Mouse (Mus musculus) testis, adult 2 months (tissue): ENCODE measurements around the gene Sycp2l. TPM values are rescaled to one million over a fixed set of nuclear protein-coding genes. Genes with fewer than 3 reads are reported as not detected.
A peak's percentile ranks its signal among the peaks of the same experiment; 100 is the strongest.

ENCODE experiments used
- H3K27ac ChIP-seq: fragments of 200-500 bp; 2 replicates; pipeline ENCODE4 v1.5.1; 2012; ENCODE audit warnings: low read depth, low read length; ENCODE audit not compliant: control insufficient read depth, insufficient read depth
- H3K27me3 ChIP-seq: fragments of 200-500 bp; 2 replicates; pipeline ENCODE4 v1.6.1; 2012; ENCODE audit warnings: mild to moderate bottlenecking, low read length, moderate library complexity; ENCODE audit not compliant: control insufficient read depth, insufficient read depth
- H3K36me3 ChIP-seq: fragments of 200-500 bp; 2 replicates; pipeline ENCODE4 v1.6.1; 2012; ENCODE audit warnings: mild to moderate bottlenecking, low read length; ENCODE audit not compliant: control insufficient read depth, insufficient read depth
- H3K4me1 ChIP-seq: fragments of 200-500 bp; 2 replicates; pipeline ENCODE4 v1.6.1; 2012; ENCODE audit warnings: low read length; ENCODE audit not compliant: control insufficient read depth, insufficient read depth
- H3K4me3 ChIP-seq: fragments of 200-500 bp; 2 replicates; pipeline ENCODE4 v1.5.1; 2012; ENCODE audit warnings: low read depth, mild to moderate bottlenecking, low read length, moderate library complexity, mixed read lengths; ENCODE audit not compliant: control insufficient read depth
- CTCF ChIP-seq: fragments of 200-500 bp; IDR thresholded peaks from 2 replicates; pipeline ENCODE4 v1.5.1; 2012; ENCODE audit warnings: low read depth, mild to moderate bottlenecking, inconsistent platforms, low read length, moderate library complexity; ENCODE audit not compliant: control insufficient read depth, insufficient read depth, insufficient replicate concordance
- POLR2A ChIP-seq: fragments of 200-500 bp; IDR thresholded peaks from 2 replicates; pipeline ENCODE4 v1.6.1; 2012; ENCODE audit warnings: low read depth, mild to moderate bottlenecking, inconsistent platforms, low read length, moderate library complexity; ENCODE audit not compliant: control insufficient read depth
- polyA plus RNA-seq: library from polyadenylated mRNA; depleted of rRNA; stranded (reverse); fragments of >200 nt; gene quantifications from 2 replicates; pipeline ENCODE4 v1.2.3, GENCODE M21; 2012

The Sycp2l gene
- polyA plus RNA-seq, 1 experiment: 0.11 TPM

- TF ChIP-seq CTCF: no peak
- TF ChIP-seq POLR2A: no peak
- H3K4me3 ChIP-seq: no peak overlapping the region
- H3K27ac ChIP-seq: no peak overlapping the region
- H3K27me3 ChIP-seq: no peaks in the 10 kb centered on the region
- H3K36me3 ChIP-seq: no peaks in the 10 kb centered on the region
- H3K4me1 ChIP-seq: no peaks in the 10 kb centered on the region; the same call in none of the 2 replicates
These were observed 33.4 kb upstream of the Sycp2l start for GRCm38 (mm10) chr13:41080700-41081099.

- H3K4me1 ChIP-seq: no peaks in the 10 kb centered on the region; the same call in 1 of the 2 replicates
- TF ChIP-seq POLR2A (no peak), CTCF (no peak)
- no peaks in the 10 kb centered on the region for H3K36me3 ChIP-seq
- H3K27me3 ChIP-seq: no peaks in the 10 kb centered on the region
- no peak overlapping the region for H3K4me3 ChIP-seq
- H3K27ac ChIP-seq: no peak overlapping the region
These were observed 29.6 kb upstream of the Sycp2l start for GRCm38 (mm10) chr13:41084521-41084920.

GRCm38 (mm10) chr13:41085140-41085539, 29.0 kb upstream of the Sycp2l start:
- Histone ChIP-seq H3K27ac (no peak overlapping the region), H3K4me1 (no peaks in the 10 kb centered on the region), H3K36me3 (no peaks in the 10 kb centered on the region), H3K4me3 (no peak overlapping the region), H3K27me3 (no peaks in the 10 kb centered on the region)
- no peak for TF ChIP-seq CTCF
- no peak for TF ChIP-seq POLR2A

- no peak overlapping the region for H3K4me3 ChIP-seq
- no peaks in the 10 kb centered on the region for H3K36me3 ChIP-seq
- TF ChIP-seq POLR2A: no peak
- no peak for TF ChIP-seq CTCF
- no peak overlapping the region for H3K27ac ChIP-seq
- H3K4me1 ChIP-seq: no peaks in the 10 kb centered on the region
- no peaks in the 10 kb centered on the region for H3K27me3 ChIP-seq
These were observed 25.4 kb upstream of the Sycp2l start for GRCm38 (mm10) chr13:41088746-41089145.

- no peak overlapping the region for H3K4me3 ChIP-seq
These were observed 22.8 kb upstream of the Sycp2l start for GRCm38 (mm10) chr13:41091271-41091670.

GRCm38 (mm10) chr13:41094160-41094559, 19.9 kb upstream of the Sycp2l start:
- Histone ChIP-seq H3K4me3 (no peak overlapping the region), H3K36me3 (no peaks in the 10 kb centered on the region), H3K4me1 (peaks cover 2% of the 10 kb centered on the region), H3K27me3 (no peaks in the 10 kb centered on the region), H3K27ac (no peak overlapping the region)
- TF ChIP-seq CTCF (no peak), POLR2A (no peak)

More at GRCm38 (mm10) chr13:41091271-41091670, 22.8 kb upstream of the Sycp2l start:
- no peaks in the 10 kb centered on the region for H3K4me1 ChIP-seq
- H3K27ac ChIP-seq: no peak overlapping the region
- H3K27me3 ChIP-seq: no peaks in the 10 kb centered on the region
- H3K36me3 ChIP-seq: no peaks in the 10 kb centered on the region
- TF ChIP-seq CTCF (no peak), POLR2A (no peak)

- H3K36me3 ChIP-seq: no peaks in the 10 kb centered on the region
- TF ChIP-seq CTCF (no peak), POLR2A (no peak)
- H3K27me3 ChIP-seq: no peaks in the 10 kb centered on the region
- H3K4me3 ChIP-seq: peak overlapping the region; percentile 47; the same call in 1 of the 2 replicates
- peaks cover 2% of the 10 kb centered on the region for H3K4me1 ChIP-seq
- H3K27ac ChIP-seq: no peak overlapping the region
These were observed 16.6 kb upstream of the Sycp2l start for GRCm38 (mm10) chr13:41097324-41098058.

- Histone ChIP-seq H3K27me3 (no peaks in the 10 kb centered on the region), H3K4me1 (peaks cover 2% of the 10 kb centered on the region), H3K4me3 (peak overlapping the region; percentile 23), H3K27ac (no peak overlapping the region), H3K36me3 (no peaks in the 10 kb centered on the region)
- no peak for TF ChIP-seq POLR2A
- no peak for TF ChIP-seq CTCF
These were observed 15.8 kb upstream of the Sycp2l start for GRCm38 (mm10) chr13:41098325-41098724.
